Mouse (Mus musculus): ENCODE data around the gene Slfn5.
"Not testable (repeated sequence)": the region's sequence is repeated elsewhere in the genome, so short reads cannot be mapped to it uniquely, and the experiment has no call there.

The Slfn5 gene

DNA sequence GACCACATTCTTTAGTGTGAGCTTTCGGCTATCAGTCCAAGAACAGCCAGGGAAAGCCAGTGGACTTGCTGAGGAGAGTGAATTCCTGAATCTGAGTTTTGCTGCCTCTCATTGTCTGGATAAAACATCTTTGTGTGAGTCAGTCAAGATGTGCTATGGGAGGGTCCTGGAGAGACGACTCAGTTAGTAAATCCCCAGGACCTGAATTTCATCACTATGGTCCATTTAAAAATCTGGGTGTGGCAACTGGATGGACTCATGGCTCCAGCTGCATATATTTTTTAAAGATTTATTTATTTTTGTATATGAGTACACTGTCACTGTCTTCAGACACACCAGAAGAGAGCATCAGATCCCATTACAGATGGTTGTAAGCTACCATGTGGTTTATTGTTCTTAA, 5.5 kb upstream of the Slfn5 start:
- no peak for DNase-seq (ENCODE audit: low read depth in 2 of 2, low spot score in 2 of 2)

DNA sequence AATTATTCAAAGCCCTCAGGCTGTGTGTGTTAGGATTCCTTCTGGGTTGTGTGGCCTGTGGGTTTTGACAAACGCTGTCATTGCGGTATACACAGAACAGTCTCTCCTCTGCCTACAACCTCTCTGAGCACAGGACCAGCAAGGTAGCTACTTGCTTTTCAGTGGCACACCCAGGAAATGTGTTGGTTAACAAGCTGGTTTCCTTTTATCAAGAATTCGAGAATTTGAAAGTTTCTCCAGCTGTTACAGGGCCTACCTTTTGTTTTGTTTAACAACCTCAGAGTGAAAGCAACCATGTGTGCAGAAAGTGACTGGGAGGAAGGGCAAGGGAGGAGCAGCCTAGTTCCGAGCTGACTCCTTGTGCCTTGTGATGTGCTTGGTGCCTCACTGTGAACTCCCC, 3.7 kb upstream of the Slfn5 start:
- peak; percentile 60 to 70 for DNase-seq (ENCODE audit: low read depth in 2 of 2, low spot score in 2 of 2)

DNA sequence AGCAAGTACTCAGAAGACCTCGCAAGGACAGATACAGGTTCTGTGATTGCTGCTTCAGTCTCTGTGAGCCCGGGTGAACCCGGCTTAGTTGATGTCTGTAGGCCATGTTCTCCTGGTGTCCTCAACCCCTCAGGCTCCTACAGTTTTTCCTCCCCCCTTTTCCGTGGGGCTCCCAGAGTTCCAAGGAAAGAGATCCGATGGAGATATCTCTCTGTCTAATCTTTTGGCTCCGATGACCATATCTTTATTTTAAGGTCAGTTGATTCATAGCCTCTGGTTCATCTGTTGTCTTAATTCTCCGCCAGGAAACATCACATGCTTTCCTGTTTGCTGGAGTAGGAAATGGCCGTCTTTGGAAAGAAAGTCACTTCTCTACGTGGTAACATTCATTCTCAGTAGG, 2.1 kb upstream of the Slfn5 start:
- no peak for DNase-seq (ENCODE audit: low read depth in 2 of 2, low spot score in 2 of 2)

DNA sequence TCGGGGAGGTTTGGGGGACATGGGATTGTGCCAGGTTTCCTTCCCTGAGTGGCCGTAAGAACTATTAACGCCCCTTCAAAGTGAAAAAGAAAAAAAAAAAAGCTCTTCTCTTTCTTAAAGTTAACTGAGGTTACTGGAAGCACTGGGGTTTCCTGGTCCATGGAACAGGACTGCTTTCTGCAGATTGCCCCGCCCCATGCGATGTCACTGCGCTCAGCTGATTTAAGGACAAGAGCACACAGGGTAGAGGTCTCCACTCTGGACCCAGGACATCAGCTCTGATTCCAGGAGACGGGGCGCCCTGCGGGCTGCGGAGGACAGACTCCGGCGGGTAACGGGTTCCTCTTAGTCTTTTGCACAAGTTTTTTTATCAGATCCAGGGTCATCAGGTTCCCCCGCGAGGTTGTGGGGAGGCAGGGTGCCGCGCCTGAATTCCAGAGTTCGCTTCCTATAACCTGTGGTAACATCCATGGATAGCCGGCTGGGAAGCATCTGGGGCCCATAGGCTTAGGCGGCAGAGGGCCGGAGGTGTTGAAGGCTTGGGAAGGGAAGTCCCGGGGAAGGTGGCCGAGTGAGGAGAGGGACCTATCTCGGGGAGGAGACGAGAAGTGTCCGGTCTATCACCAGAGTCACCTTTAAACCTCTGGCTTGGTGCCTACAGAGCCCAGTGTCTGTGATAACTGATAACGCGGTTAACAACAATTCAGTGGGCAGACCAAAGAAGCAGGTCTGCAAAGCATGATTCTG, 889 bp downstream of the Slfn5 start:
- peak in 1 of 2 experiments; percentile 31 for DNase-seq (ENCODE audit: low read depth in 2 of 2, low spot score in 2 of 2)

DNA sequence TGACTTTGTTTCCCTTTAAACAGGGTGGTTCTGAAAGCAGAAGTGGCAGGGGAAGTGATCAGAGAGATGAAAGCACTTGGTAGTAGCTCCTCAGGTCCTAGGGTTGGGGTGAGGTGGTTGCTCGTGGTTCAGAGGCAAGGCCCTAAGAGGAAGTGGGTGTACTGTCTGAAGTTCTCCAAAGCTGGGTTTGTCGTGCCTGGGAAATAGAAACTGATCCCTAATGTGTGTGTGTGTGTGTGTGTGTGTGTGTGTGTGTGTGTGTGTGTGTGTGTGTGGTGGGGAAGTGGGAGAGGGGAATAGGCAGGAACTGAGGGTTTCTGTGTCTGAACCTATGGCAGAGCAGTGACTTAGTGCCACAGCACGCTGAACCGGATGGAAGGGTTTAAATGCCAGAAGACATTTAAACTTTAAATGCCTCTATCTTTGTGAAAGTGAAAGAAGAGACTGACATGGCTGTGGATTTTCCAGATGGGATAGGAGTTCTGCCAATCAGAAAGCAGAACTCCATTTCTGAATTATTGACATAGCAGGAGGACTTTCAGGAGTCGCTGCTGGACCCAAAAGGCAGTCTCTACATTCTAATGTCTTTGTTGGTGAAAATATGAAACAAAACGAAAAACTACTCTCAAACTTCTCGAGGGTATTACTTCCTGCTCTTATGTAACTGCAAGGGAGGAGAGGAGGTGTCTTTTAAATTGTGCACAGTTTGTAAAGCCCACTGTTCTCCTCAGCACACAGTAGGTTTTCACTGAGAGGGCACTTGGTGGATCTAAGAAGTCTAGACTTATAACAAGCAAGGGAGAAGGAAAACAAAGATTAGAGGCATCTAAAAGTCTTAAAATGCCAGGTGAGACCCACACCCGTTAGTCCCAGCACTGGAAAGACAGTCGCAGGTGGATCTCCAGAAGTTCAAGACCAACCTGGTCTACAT, 1.7 kb downstream of the Slfn5 start:
- DNase-seq (ENCODE audit: low read depth in 2 of 2, low spot score in 2 of 2) = peak; percentile 58 to 64

DNA sequence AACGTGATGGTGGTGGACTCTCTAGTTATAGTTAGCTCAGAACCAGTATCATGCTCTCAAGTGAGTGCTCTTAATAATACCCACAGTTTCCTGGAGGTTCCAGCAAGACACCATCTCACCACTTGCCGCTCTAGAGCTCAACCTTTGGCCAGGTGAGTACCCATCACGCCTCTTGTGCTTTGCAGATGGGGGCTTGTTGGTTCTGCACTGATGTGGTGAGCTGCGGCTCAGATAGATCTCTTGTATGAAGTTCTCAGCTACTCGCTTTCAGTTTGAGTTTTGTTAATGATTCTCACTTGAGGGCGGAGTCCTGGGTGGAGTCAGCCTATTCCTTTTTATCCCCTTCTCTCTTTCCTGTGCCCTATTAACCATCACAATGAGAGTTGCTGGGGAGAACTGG, 3.5 kb downstream of the Slfn5 start:
- DNase-seq (ENCODE audit: low read depth in 2 of 2, low spot score in 2 of 2) = peak; percentile 20 to 36

DNA sequence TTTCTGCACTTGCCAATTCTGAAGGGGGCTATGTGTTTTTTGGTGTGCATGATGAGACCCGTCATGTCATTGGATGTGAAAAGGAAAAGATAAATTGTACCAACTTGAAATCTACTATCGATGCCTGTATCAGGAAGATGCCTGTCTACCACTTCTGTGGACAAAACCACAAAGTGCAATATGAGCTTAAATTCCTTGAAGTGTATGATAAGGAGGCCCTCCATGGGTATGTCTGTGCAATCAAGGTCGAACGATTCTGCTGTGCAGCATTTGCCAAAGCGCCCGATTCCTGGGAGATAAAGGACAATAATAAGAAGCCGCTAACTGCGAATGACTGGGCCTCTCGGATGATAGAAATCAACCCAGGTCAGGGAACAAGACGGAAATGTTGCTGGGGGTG, 5.8 kb downstream of the Slfn5 start:
- no peak for DNase-seq (ENCODE audit: low read depth in 2 of 2, low spot score in 2 of 2)

DNA sequence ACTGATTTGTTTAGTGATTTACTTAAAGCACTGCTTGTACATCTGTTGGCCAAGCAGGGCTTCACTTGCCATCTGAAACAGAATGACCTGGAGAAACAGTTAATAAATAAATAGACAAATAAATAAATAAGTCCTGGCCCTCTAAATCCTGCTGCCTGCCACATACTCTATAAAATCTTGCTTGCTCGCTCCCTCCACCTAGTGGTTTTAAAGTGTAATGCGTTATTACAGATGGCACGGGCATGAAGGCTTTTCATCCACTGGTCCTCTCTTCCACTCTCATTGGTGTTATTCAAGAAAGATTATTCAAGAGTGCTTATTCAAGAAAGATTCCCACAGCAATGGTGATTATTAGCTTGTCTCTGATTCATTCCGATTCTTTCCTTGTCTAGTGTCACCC, 8.5 kb downstream of the Slfn5 start:
- DNase-seq (ENCODE audit: low read depth in 2 of 2, low spot score in 2 of 2) = peak; percentile 33 to 54

DNA sequence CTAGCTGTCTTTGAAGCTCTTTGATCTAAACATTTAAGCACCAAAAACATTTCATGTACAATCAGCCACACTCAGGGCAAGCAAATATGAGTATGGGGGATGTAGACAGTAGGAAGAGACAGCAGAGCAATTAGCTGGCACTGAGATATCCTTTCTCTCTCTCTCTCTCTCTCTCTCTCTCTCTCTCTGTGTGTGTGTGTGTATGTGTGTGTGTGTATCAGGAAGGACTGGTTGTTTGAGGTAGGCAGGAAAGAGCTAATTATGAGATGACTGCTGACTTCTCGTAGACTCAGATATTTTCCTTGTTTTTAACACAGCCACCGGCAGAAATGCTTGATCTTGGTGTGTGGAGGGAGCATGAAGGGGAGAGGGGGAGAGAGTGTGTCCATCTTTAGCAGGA, 10.6 kb downstream of the Slfn5 start:
- DNase-seq (ENCODE audit: low read depth in 2 of 2, low spot score in 2 of 2) = no peak

DNA sequence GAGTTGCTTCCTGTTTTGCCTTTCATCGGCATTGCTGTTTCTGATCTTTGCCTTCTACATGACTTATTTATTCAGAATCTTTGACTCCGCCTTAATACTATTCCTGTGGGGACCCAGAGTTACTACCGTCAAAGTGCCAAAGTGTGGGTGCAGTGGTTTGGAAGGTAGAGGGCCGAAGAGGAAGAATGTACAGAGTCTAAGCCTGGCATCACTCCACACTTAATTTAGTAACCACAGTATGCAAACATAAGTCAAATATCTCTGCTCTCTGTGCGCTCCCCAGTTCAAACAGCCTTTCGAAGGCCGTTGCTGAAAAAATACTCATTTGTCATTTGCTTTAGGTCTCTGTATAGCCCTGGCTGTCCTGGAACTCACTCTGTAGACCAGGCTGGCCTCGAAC, 11.1 kb downstream of the Slfn5 start:
- no peak for DNase-seq (ENCODE audit: low read depth in 2 of 2, low spot score in 2 of 2)

DNA sequence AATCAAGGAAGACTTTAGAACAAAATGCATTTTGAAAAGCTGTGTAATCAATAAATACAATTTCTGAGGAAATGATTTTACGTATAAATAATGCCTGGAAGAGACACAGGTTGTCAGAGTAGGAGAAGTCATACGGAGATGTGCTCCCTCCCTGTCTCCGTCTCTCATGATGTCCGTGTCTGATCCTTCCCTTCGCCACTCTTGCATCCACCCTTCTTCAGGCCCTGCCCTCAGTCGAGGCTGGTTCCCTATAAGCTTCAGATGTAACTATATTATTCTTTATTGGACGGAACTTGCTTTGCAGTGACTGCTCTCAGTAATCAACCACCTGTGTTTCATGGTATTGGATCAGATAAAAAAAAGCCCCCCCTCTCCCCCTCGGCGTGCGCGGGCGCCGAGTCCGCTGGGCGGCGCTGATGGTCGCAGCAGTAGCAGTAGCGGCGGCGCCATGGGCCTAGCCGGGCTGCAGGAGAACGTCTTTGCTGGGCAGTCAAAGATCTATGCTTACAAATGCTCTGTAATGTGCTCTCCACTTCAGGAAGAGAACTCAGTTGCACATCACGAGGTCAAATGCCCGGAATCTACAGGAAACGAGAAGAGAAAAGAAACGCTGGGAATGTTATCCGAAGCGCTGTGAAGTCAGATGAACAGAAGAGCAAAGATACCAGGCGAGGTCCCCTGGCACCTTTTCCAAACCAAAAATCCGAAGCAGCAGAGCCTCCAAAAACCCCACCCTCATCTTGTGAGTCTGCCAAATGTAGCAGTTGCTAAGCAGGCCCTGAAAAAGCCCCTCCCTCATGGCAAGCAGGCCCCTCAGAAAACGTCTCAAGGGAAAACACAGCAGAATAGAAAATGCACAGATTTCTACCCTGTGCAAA, 19.8 kb downstream of the Slfn5 start:
- DNase-seq (ENCODE audit: low read depth in 2 of 2, low spot score in 2 of 2) = peak in 1 of 2 experiments; percentile 23

DNA sequence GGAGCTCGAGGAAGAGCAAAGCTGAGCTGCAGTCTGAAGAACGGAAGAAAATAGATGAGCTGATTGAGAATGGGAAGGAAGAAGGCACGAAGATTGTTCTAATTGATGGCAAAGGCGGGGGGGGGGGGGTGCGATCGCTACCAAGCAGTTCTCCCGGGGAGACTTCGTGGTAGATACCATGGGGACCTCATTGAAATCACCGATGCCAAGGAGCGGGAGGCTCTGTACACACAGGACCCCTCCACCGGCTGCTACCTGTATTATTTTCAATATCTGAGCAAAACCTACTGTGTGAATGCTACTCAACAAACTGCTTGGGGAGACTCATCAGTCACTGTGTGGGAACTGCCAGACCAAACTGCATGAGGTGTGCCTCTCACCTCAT, 20.4 kb downstream of the Slfn5 start:
- DNase-seq (ENCODE audit: low read depth in 2 of 2, low spot score in 2 of 2) = no peak

DNA sequence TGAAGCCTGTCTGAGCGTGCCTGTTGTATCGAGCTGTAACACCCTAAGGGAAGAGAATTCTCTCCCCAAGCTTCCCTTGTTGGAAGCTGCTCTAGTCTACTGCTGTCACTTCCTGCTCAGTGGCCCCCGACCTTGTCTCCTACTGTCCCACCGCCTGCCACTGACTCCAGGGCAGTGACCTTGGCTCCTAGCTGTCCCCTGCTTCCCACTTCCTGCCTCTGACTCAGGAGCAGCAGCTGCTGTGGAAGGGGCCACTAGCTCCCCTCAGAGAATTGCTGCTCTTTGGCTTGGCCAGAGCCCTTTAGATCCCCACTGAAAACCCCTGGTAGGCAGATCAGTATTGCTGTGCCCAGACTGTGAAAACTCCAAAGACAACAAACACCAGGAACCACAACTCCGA, 22.8 kb downstream of the Slfn5 start:
- DNase-seq (ENCODE audit: low read depth in 2 of 2, low spot score in 2 of 2) = no peak

DNA sequence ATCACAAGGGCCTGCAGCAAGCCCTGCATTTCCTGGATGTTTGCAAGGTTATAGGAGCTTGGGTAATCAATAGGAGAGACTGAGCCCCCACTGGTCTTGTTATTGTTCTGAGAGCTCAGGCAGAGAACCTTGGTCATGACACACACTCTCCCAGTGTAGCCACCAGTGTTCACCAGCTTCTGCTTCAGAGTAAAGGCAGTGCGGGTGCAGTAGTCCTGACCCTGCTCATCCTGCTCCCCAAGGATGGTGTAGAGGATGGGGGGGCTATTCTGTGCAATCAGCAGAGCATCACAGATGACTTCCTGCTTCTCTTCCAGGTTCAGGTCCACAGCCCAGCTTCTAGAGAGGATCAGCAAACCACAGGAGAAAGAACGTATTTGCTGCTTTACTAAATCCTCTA, 31.3 kb downstream of the Slfn5 start:
- DNase-seq (ENCODE audit: low read depth in 2 of 2, low spot score in 2 of 2) = not testable (repeated sequence)

DNA sequence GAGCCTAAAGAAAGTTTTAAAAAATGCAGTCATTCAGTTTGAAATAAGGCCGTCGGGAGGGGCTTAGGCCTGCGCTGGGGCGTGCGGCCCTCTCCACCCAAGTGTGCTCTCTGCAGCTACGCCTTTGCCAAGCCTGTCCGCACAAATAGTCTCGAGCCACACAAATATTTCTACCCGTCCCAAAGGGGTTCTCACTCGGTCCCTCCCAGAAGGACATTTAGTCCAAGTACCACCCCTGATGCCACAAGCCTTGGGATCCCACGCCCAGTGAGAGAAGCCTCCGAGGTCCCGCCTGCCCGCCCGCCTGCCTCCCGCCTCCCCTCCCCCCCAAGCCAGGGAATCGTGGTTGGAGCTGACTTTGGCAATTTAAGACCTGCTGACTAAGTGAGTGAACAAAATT, 32.0 kb downstream of the Slfn5 start:
- no peak for DNase-seq (ENCODE audit: low read depth in 2 of 2, low spot score in 2 of 2)

DNA sequence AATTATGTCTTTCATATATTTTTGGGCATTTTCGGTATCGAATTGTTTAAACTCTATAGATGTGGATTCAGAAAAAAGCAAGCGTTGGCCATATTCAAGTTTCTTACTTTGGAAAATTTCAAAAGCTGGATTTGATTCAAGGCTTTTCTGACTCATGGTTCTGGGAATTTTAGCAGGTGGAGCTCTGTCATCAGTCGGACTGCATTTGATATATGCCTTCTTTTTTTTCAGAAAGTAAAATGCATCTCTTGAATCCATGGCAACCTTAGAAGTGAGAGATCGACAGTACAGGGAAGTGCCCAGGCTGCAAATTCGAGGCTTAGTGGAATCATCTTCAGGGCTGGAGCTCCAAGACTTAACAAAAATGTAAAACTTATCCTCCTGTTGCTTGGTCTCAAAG, 36.5 kb downstream of the Slfn5 start:
- no peak for DNase-seq (ENCODE audit: low read depth in 2 of 2, low spot score in 2 of 2)

DNA sequence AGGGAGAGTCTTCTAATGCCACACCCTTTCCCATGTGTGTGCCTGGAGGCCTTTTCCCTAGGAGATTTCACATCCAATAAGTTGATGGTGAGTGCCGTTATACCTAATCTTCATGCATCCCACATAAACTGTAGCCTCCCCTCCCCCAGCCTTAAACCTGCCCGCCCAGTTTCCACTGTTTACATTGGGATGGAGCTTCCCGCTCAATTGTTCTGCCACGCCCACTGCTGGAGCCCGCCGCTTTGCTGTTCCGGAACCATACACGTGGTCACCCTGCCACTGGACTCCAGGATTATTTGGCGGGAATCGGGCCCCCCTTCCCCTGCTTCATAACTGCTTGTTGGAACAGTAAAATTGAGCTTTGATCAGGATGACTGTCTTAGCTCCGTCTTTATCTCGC, 38.2 kb downstream of the Slfn5 start:
- DNase-seq (ENCODE audit: low read depth in 2 of 2, low spot score in 2 of 2) = no peak

DNA sequence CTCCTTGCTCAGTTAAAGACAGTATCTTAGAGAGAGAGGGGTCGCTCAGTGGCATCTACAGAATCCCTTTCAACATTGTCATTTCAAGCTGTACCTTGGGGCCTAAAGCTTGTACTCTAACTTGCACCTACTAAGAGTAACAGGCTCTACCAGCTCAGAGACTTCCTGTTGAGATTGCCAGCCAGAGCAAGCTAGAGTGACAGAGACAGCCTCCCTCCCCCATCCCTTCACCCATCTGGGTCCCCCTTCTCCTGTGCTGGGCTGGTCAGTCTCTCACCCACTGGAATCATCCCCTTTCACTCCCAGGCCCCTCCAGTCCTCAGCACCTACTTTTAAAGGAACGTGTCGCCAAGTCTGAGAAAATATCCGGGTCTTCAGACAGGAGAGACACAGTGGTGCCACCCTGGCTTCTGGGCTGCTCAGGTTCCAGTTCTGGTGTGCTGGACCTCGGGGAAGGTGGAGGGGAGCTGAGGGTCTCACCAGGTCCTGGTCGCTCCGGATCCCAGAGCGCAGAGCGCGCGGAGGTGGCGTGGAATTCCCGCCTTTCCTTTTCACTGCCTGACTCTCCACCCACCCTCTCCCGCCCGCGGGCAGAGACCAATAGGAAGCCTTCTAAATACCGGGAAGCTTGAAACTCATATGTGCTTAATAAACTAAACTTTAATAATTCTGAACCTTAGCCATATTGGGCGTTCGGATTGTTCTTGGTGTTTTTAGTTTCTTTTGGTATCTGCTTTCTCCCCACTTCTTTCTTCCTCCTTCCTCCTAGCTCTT, 39.6 kb downstream of the Slfn5 start:
- DNase-seq (ENCODE audit: low read depth in 2 of 2, low spot score in 2 of 2) = peak; percentile 8 to 9

DNA sequence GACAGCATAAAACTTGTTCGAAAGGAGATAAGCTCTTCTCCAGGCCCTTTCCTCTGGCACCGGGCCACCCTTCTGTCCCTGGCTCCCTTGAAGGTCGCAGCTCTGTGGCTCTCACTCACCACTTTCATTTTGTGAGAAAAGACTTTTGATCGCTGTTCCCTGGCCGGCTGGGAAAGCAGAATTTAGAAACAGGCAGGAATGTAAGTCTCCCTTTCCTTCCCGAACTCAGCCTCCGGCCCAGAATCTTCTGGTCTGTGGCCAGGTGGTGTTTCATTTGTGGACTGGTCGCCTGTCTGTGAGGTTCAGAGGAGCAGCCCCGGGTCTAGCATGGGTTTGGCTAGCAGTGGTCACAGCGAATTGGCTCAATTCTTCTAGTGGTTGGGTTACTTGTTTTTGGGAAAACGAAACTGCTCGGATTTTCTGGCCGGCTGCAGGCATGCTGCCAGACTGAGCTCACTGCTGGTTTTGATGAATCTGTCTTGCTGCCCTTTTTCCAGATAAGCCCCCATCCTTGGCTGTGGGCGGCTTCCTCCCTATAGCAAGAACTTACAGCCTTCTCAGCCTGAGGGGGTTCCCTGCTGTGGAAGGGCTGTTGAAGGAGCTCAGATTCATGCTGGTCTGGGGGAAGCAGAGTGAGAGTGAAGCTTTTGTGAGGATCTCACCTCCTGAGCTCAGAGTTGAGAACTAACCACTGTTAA, 40.5 kb downstream of the Slfn5 start, which contains the start of gene Slfn9:
TSS of gene Slfn9 (minus strand) at position 362 of the 698 bp plus-strand sequence.
- peak in 1 of 2 experiments; percentile 6 for DNase-seq (ENCODE audit: low read depth in 2 of 2, low spot score in 2 of 2)

DNA sequence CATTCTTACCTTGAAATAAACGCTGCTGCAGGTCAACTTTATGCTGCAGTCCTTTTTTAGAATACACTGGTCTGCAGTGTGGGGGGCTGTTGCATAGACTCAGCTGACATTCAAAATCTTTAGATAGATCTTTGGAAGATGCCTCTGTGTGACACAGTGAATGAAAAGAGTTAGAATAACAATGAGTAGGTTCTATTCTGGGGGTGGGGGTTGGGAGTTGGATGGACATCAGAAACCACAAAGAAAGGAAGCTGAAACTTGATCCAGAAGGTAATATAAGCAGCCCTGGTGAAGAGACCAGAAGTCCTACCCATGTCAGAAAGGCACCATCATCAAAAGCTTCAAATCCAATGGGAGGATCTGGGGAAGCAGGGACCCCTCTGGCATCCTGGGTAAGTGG, 62.2 kb downstream of the Slfn5 start:
- DNase-seq (ENCODE audit: low read depth in 2 of 2, low spot score in 2 of 2) = no peak

Measured in CD8-positive naive resting alpha-beta T cell, adult 2 months (primary cell).